Mouse (Mus musculus): ENCODE results near the gene Cer1. TPM values are rescaled to one million over a fixed set of nuclear protein-coding genes. Genes with fewer than 3 reads are reported as not detected.
A peak's percentile ranks its signal among the peaks of the same experiment; 100 is the strongest.

The Cer1 gene
- polyA plus RNA-seq (2016; fragmentation: Nextera tagmentation; extraction: Ambion mirVana): 0.29 TPM in 1 of 2 replicates, not detected in the other

DNA sequence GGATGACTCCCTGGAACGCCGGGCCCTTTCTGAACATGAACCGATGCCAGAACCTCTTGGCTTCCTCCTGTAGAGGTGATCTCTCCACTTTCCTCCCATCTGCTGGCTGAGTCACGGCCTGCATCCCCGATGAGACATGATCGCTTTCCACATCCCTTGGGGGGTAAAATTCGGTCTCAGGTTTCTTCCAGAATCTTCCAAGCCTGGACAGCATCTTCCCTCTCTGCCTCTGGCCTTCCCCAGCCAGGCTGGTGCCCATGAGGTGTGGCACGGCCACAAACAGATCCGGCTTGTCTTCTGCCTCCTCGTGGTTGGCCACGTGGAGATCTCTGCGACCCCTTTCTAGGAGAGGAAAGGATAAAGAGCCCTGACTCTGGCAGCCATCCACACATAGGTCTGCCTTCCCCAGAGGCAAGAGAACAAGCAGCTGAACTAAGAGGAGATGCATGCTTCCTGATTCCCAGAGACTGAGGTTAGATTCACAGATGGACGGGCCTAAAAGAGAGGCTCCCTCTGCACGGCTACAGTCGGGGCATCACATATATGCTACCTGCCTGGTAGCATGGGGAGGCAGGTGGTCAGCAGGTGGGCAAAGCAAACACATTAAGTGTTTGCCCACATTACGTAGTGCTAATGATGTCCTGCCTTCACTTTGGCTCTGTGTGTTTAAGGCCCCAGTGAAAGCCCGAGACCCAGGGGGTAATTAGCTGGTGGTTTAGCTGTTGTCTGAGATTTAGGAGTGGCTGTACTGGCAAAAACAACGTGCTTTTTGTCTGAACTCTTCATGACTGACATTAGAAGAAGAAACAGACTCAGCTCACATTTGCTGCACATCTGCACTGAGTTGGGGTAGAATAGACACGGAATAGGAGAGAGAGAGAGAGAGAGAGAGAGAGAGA, at the start of gene Cer1:
Cer1 (minus strand) TSS at position 513 of the 899 bp plus-strand sequence.
- no peaks in the 10 kb centered on the region for H3K9me3 ChIP-seq (replicated peaks)
- no peak for DNase-seq (ENCODE audit: low spot score)
- H3K4me3 ChIP-seq: no peak within 1 kb of the TSS
- 59% methylated on average over 19 of the region's 19 CpGs for WGBS
- H3K27me3 ChIP-seq (ENCODE audit: low read depth, poor library complexity, severe bottlenecking): no peaks in the 10 kb centered on the region
- no peaks in the 10 kb centered on the region for H3K36me3 ChIP-seq
- H3K4me1 ChIP-seq: peaks cover 8% of the 10 kb centered on the region; the same call in 1 of the 2 replicates
- H3K27ac ChIP-seq: peak within 1 kb of the TSS; percentile 37; the same call in 1 of the 2 replicates

DNA sequence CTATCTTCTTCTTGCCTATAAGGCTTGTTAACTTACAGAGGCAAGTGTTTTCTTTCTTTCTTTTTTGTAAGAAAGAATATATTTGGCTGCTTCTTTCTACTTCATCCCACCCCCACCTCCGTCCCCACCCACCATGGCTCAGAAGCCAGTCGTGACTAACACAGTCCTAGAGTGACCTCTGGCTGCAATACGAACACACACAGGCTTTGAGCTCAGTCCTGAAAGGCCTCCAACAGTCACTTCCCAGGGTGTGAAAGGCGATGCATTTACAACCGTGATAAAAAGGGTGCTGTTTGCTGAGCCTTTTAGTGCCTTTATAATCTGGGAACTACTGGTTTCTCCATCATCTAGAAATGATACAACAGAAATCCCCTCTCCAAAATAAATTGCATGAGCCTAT, 49.4 kb upstream of the Cer1 start:
- Histone ChIP-seq H3K4me3 (no peak overlapping the region), H3K27ac (no peak overlapping the region), H3K27me3 (ENCODE audit: low read depth, poor library complexity, severe bottlenecking) (no peaks in the 10 kb centered on the region), H3K9me3 (replicated peaks) (no peaks in the 10 kb centered on the region), H3K36me3 (peaks cover 33% of the 10 kb centered on the region), H3K4me1 (peaks cover 3% of the 10 kb centered on the region; the same call in 1 of the 2 replicates)
- no peak for DNase-seq (ENCODE audit: low spot score)
- 9% methylated on average over 5 of the region's 5 CpGs for WGBS

DNA sequence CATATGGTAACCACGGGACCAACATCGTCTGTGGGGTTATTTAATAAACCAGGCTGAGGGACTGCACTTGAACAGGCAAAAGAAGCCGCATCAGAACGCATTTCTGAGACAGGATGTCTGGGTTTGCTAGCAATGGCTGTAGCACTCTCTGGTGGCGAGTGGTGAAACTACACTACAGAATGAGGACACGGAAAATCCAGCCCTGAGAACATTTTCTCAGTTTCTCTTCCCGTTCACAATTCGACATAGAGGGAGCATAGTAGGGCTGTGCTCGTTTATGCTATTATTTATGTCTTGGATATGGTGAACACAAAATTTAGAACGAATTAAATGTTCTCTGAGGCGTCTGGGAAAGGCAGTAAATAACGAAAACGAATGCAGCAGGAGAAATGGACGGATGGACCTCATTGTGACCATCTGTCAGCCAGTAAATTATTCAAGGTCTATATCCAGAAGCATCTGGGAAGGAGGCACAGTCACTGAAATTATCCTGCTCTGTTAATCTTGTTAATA, 48.8 kb upstream of the Cer1 start:
- Histone ChIP-seq H3K4me1 (peaks cover 4% of the 10 kb centered on the region; the same call in 1 of the 2 replicates), H3K36me3 (peaks cover 27% of the 10 kb centered on the region), H3K4me3 (no peak overlapping the region), H3K27ac (no peak overlapping the region), H3K9me3 (replicated peaks) (no peaks in the 10 kb centered on the region), H3K27me3 (ENCODE audit: low read depth, poor library complexity, severe bottlenecking) (no peaks in the 10 kb centered on the region)
- 16% methylated on average over 14 of the region's 14 CpGs for WGBS
- peak; percentile 73 for DNase-seq (ENCODE audit: low spot score)

DNA sequence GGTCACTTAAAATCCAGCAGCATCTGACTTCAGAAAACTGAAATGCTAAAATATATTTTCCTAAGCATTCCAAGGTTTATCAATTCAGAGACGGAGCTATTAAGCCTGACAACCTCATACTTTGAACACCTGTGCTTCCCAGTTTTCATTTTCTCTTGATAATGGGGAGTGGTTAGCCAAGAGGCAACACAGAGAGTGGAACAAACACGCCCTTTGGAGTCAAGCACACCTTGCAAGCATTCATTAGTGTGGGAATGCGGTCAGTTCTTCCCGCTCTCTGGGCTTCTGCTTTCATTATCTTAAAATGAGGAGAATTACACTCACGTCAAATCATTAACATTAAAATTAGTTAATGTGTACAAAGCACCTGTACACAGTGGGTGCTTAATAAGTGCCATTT, 45.1 kb upstream of the Cer1 start:
- Histone ChIP-seq H3K9me3 (replicated peaks) (no peaks in the 10 kb centered on the region), H3K4me3 (no peak overlapping the region), H3K36me3 (peaks cover 27% of the 10 kb centered on the region), H3K4me1 (peaks cover 4% of the 10 kb centered on the region; the same call in 1 of the 2 replicates), H3K27ac (no peak overlapping the region), H3K27me3 (ENCODE audit: low read depth, poor library complexity, severe bottlenecking) (no peaks in the 10 kb centered on the region)
- 85% methylated on average over 5 of the region's 5 CpGs for WGBS
- no peak for DNase-seq (ENCODE audit: low spot score)

DNA sequence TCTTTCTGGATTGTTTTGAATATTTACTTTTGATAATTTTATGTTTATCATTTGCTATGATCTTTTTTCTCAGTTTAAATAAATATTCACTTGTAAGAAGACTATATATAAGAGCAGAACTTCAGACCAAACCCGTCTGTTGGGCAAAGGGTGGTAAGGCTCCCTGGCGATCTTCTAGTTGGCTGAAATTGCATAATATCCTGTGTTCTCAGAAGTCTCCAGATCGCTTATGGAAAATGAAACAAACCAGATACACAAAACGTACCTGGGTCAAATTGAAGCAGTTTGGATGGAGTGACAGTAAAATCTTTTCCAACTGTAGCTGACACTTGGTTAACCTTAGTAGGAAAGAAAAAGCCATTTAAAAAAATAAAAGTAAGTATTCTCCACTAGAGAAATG, 37.0 kb upstream of the Cer1 start:
- H3K27ac ChIP-seq: no peak overlapping the region
- H3K27me3 ChIP-seq (ENCODE audit: low read depth, poor library complexity, severe bottlenecking): no peaks in the 10 kb centered on the region
- peaks cover 5% of the 10 kb centered on the region; the same call in 1 of the 2 replicates for H3K4me1 ChIP-seq
- peaks cover 30% of the 10 kb centered on the region for H3K36me3 ChIP-seq
- no peaks in the 10 kb centered on the region for H3K9me3 ChIP-seq (replicated peaks)
- H3K4me3 ChIP-seq: no peak overlapping the region
- WGBS: 84% methylated on average over 4 of the region's 4 CpGs
- no peak for DNase-seq (ENCODE audit: low spot score)

DNA sequence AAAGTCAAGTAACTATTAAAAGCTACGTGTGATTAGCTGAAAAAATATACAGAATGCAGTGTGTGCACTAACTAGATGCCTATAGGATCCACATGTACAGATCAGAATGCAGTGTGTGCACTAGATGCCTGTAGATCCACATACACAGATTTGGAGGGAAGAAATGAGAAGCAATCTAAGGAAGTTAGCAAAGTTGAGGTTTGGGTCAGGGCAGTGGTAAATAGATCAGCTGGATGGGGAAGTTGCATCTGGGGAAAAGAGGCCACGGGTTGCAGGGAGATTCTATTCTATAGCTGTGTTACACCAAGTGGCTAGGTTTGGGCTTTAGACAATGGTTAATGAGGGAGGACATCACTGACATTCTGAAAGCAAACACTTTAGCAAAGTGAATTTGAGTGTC, 33.7 kb upstream of the Cer1 start:
- Histone ChIP-seq H3K9me3 (replicated peaks) (no peaks in the 10 kb centered on the region), H3K27me3 (ENCODE audit: low read depth, poor library complexity, severe bottlenecking) (no peaks in the 10 kb centered on the region), H3K4me3 (no peak overlapping the region), H3K4me1 (peaks cover 17% of the 10 kb centered on the region), H3K36me3 (peaks cover 27% of the 10 kb centered on the region), H3K27ac (no peak overlapping the region)
- no peak for DNase-seq (ENCODE audit: low spot score)
- 84% methylated on average over 2 of the region's 2 CpGs for WGBS

DNA sequence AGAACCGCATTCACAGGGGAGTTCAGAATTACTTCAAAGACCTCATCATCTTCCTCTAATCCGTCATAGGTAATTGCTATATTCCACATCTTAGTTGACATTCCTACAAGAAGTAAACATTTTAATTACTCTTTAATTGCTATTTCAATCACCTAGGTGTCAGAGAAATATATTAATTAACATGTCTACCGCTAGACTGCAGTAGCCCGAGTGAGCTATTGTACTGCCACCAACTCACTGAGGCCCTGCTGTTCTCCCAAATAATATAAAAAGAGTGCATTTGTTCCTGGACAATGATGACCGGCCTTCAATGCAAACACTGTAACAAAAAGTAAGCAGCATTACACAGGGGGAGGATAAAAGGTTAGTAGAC, 31.7 kb upstream of the Cer1 start:
- 51% methylated on average over 5 of the region's 5 CpGs for WGBS
- no peak overlapping the region for H3K4me3 ChIP-seq
- DNase-seq (ENCODE audit: low spot score): no peak
- no peaks in the 10 kb centered on the region for H3K27me3 ChIP-seq (ENCODE audit: low read depth, poor library complexity, severe bottlenecking)
- H3K36me3 ChIP-seq: peaks cover 32% of the 10 kb centered on the region
- peaks cover 17% of the 10 kb centered on the region for H3K4me1 ChIP-seq
- no peak overlapping the region for H3K27ac ChIP-seq
- no peaks in the 10 kb centered on the region for H3K9me3 ChIP-seq (replicated peaks)

DNA sequence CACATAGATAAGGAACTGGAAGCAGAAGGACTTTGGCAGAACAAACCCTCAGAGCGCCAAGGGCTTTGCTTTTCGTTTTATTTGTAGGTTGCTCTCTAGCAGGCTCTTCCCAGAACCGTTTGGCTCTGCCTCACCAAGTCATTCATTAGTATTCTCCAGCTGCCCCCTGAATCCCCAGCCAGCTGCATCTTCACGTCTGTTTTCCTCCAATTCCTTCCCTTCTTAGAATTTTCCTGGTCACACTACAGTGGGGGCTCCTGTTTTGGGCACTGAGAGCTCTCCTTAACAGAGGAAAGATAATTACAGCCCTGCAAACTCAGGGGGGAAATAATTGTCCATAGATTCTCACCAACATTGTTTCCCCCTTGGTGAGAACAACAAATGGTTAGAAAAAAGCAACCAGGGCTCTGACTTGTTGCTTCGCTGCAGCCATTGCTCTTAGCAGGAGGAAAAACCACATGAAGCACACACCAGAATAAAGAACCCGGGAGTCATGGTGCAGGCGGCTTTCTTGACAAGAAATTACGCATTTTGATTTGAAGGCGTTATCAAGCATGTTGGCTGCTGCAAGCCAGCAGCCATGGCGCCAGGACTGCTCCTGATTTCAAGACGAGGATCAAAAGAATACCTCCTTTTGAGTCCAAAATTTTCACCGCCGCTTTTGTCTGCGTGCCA, 31.2 kb upstream of the Cer1 start:
- no peaks in the 10 kb centered on the region for H3K27me3 ChIP-seq (ENCODE audit: low read depth, poor library complexity, severe bottlenecking)
- peaks cover 31% of the 10 kb centered on the region for H3K36me3 ChIP-seq
- peaks cover 17% of the 10 kb centered on the region for H3K4me1 ChIP-seq
- no peak overlapping the region for H3K27ac ChIP-seq
- H3K9me3 ChIP-seq (replicated peaks): no peaks in the 10 kb centered on the region
- WGBS: 49% methylated on average over 14 of the region's 14 CpGs
- H3K4me3 ChIP-seq: no peak overlapping the region
- DNase-seq (ENCODE audit: low spot score): no peak

DNA sequence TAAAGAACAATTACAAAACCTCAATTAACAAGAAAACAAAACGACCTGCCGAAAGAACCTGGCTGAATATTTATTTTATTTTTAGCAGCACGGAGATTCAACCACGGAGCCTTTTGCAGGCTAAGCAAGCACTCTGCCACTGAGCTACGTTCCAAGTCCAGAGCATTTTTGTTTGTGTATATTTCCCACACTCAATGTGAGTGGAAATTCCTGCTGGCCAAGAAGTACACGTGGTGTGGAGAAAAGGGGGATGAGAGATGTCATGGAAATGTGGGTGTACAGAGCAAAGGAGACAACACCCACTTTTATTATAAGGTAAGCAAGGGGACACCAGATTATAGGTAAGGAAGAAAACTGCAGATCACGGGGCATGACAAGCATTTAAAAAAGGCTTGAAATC, 30.6 kb upstream of the Cer1 start:
- no peak for DNase-seq (ENCODE audit: low spot score)
- 79% methylated on average over 7 of the region's 7 CpGs for WGBS
- Histone ChIP-seq H3K4me1 (peaks cover 16% of the 10 kb centered on the region), H3K27ac (no peak overlapping the region), H3K9me3 (replicated peaks) (no peaks in the 10 kb centered on the region), H3K27me3 (ENCODE audit: low read depth, poor library complexity, severe bottlenecking) (no peaks in the 10 kb centered on the region), H3K36me3 (peaks cover 28% of the 10 kb centered on the region), H3K4me3 (no peak overlapping the region)

DNA sequence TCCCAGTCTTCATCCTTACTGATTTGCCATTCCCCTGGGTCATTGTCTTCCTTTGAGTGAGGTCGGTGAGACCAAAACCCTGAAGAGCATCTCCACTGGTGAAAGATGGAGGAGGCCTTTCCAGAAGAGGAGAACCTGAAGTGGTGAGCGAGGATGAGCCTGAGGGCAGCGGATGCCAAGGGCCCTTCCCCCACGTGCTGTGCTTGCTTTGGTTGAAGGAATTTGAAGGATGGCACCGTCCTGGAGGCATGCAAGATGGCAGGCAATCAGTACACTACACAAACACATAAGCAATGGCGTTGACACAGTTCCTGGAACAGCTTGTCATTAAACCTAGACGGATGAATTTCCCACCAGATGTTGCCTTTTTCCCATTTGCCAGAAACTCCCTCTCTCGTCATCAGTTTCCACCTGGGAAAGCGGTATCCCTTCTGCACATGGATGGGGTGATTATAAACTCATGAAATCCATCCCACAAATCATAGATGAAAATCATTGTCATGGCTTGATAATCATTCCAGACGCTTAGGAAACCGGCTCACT, 29.7 kb upstream of the Cer1 start:
- WGBS: 77% methylated on average over 11 of the region's 11 CpGs
- Histone ChIP-seq H3K36me3 (peaks cover 31% of the 10 kb centered on the region), H3K27me3 (ENCODE audit: low read depth, poor library complexity, severe bottlenecking) (no peaks in the 10 kb centered on the region), H3K4me1 (peaks cover 12% of the 10 kb centered on the region), H3K4me3 (no peak overlapping the region), H3K9me3 (replicated peaks) (no peaks in the 10 kb centered on the region), H3K27ac (no peak overlapping the region)
- no peak for DNase-seq (ENCODE audit: low spot score)

DNA sequence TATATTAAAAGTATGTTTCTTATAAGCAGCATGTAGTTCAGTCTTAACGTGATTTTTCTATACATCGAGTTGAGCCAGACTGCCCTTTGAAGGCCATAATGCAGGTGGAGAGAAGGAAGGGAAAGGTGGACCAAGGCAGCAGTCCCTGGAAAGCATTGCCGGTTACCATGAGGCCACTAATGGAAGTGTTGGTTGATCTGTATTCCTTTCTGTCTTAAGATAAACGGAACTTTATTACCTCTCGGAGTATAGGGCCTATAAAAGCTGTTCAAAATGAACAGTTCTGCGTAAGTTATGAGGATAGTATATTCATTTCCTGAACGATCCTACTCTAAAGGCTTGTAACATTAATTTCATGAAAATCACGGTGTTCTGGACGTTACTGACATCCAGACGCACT, 10.3 kb upstream of the Cer1 start:
- peaks cover 20% of the 10 kb centered on the region for H3K4me1 ChIP-seq
- no peaks in the 10 kb centered on the region for H3K9me3 ChIP-seq (replicated peaks)
- H3K4me3 ChIP-seq: no peak overlapping the region
- H3K36me3 ChIP-seq: peaks cover 25% of the 10 kb centered on the region
- DNase-seq (ENCODE audit: low spot score): no peak
- no peaks in the 10 kb centered on the region for H3K27me3 ChIP-seq (ENCODE audit: low read depth, poor library complexity, severe bottlenecking)
- 72% methylated on average over 10 of the region's 10 CpGs for WGBS
- no peak overlapping the region for H3K27ac ChIP-seq

DNA sequence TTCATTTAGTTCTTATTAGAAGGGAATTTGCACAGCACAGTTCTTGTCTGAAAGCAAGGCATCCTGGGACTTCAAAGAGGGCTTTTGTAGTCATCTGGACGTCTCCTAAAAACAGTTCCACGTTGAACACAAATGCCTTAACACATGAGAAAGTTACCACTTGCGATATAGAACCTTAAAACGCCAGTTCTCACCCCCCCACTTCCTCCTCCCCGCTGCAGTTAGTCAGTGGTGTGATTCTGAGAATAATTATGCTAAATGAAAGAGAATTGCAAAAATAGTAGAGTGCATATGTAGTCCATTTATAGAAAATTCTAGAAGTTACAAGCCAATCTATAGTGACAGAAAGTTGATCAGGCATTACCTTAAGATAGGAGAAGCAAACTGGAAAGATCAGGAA, 7.3 kb upstream of the Cer1 start:
- no peak for DNase-seq (ENCODE audit: low spot score)
- peaks cover 6% of the 10 kb centered on the region for H3K36me3 ChIP-seq
- no peaks in the 10 kb centered on the region for H3K27me3 ChIP-seq (ENCODE audit: low read depth, poor library complexity, severe bottlenecking)
- H3K4me3 ChIP-seq: no peak overlapping the region
- H3K4me1 ChIP-seq: peaks cover 23% of the 10 kb centered on the region
- peak overlapping the region; percentile 78; the same call in 1 of the 2 replicates for H3K27ac ChIP-seq
- 83% methylated on average over 5 of the region's 5 CpGs for WGBS
- H3K9me3 ChIP-seq (replicated peaks): no peaks in the 10 kb centered on the region

DNA sequence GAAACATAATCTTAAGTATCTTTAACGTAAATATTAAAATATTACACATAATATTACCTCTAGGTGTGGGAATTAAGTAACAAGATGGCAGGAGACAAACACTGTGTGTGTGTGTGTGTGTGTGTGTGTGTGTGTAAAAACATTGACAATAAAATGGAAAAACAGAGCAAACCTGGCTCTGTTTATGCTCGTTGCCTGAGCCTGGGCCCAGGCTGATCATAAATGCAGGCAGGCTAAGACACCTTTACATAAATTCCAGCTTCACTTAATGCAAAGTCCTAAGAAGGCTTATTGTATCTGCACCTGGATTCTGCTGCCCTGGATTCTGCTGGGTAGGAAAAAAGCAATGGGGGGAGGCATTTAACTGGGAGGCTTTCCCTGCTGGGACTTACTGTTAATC, 6.6 kb upstream of the Cer1 start:
- no peak for DNase-seq (ENCODE audit: low spot score)
- Histone ChIP-seq H3K9me3 (replicated peaks) (no peaks in the 10 kb centered on the region), H3K4me1 (peaks cover 23% of the 10 kb centered on the region), H3K36me3 (no peaks in the 10 kb centered on the region), H3K27me3 (ENCODE audit: low read depth, poor library complexity, severe bottlenecking) (no peaks in the 10 kb centered on the region), H3K27ac (peak overlapping the region; percentile 78), H3K4me3 (no peak overlapping the region)
- 82% methylated on average over 2 of the region's 2 CpGs for WGBS
